Mouse (Mus musculus) small intestine, adult 2 months (tissue): ENCODE results near the gene Numbl. TPM values are rescaled to one million over a fixed set of nuclear protein-coding genes. Genes with fewer than 3 reads are reported as not detected.
A peak's percentile ranks its signal among the peaks of the same experiment; 100 is the strongest.

Experiments used
- H3K27ac ChIP-seq: fragments of 200-500 bp; 2 replicates; pipeline ENCODE4 v1.5.1; 2012; ENCODE audit warnings: low read depth, low read length, control low read depth, inconsistent platforms; ENCODE audit not compliant: insufficient read depth
- H3K27me3 ChIP-seq: fragments of 200-500 bp; 2 replicates; pipeline ENCODE4 v1.6.1; 2012; ENCODE audit warnings: mild to moderate bottlenecking, moderate library complexity, low read length, inconsistent platforms; ENCODE audit not compliant: control insufficient read depth, insufficient read depth
- H3K36me3 ChIP-seq: fragments of 200-500 bp; 2 replicates; pipeline ENCODE4 v1.6.1; 2012; ENCODE audit warnings: mild to moderate bottlenecking, low read length, control low read depth, inconsistent platforms; ENCODE audit not compliant: control insufficient read depth, insufficient read depth
- H3K4me1 ChIP-seq: fragments of 200-500 bp; 2 replicates; pipeline ENCODE4 v1.6.1; 2012; ENCODE audit warnings: low read length, inconsistent platforms, mixed read lengths; ENCODE audit not compliant: control insufficient read depth, insufficient read depth, insufficient read length
- H3K4me3 ChIP-seq: fragments of 200-500 bp; 2 replicates; pipeline ENCODE4 v1.5.1; 2012; ENCODE audit warnings: low read depth, mild to moderate bottlenecking, control low read depth, inconsistent platforms, low read length, moderate library complexity
- CTCF ChIP-seq: fragments of 200-500 bp; IDR thresholded peaks from 2 replicates; pipeline ENCODE4 v1.5.1; 2012; ENCODE audit warnings: low read depth, mild to moderate bottlenecking, control low read depth, inconsistent platforms, low read length, moderate library complexity, mixed read lengths; ENCODE audit not compliant: insufficient replicate concordance, insufficient read length; ENCODE audit errors: extremely low read depth
- POLR2A ChIP-seq: fragments of 200-500 bp; IDR thresholded peaks from 2 replicates; pipeline ENCODE4 v1.6.1; 2012; ENCODE audit warnings: low read depth, mild to moderate bottlenecking, control low read depth, inconsistent platforms, low read length, moderate library complexity
- WGBS: fragments of 180-500 bp; shearing (Covaris S2); methylation state at CpG from one replicate; pipeline ENCODE4 v1.1.7; 2018; 5-methylcytosine and 5-hydroxymethylcytosine counted together
- polyA plus RNA-seq: library from polyadenylated mRNA; depleted of rRNA; stranded (reverse); fragments of >200 nt; gene quantifications from 2 replicates; pipeline ENCODE4 v1.2.3, GENCODE M21; 2012

The Numbl gene
- polyA plus RNA-seq, 1 experiment: 8.3 TPM

- H3K4me3 ChIP-seq: no peak overlapping the region
- TF ChIP-seq POLR2A: no peak
- TF ChIP-seq CTCF: no peak
- H3K27me3 ChIP-seq: no peaks in the 10 kb centered on the region
- no peak overlapping the region for H3K27ac ChIP-seq
- H3K4me1 ChIP-seq: peaks cover 3% of the 10 kb centered on the region; the same call in 1 of the 2 replicates
- 83% methylated on average over 6 of the region's 6 CpGs for WGBS
- peaks cover 2% of the 10 kb centered on the region; the same call in 1 of the 2 replicates for H3K36me3 ChIP-seq
These were observed 6.3 kb upstream of the Numbl start for GRCm38 (mm10) chr7:27251946-27252345.

GRCm38 (mm10) chr7:27255721-27256120 lies 2.5 kb upstream of the Numbl start:
- 43% methylated on average over 3 of the region's 3 CpGs for WGBS
- TF ChIP-seq POLR2A (no peak), CTCF (peak; percentile 64)
- Histone ChIP-seq H3K4me3 (no peak overlapping the region), H3K4me1 (peaks cover 14% of the 10 kb centered on the region), H3K27ac (no peak overlapping the region), H3K36me3 (no peaks in the 10 kb centered on the region; the same call in 1 of the 2 replicates), H3K27me3 (no peaks in the 10 kb centered on the region)

GRCm38 (mm10) chr7:27257046-27257851 lies 984 bp upstream of the Numbl start:
- Histone ChIP-seq H3K27ac (no peak overlapping the region; the same call in 1 of the 2 replicates), H3K36me3 (no peaks in the 10 kb centered on the region; the same call in 1 of the 2 replicates), H3K4me1 (peaks cover 17% of the 10 kb centered on the region), H3K27me3 (no peaks in the 10 kb centered on the region), H3K4me3 (no peak overlapping the region)
- WGBS: 39% methylated on average over 27 of the region's 27 CpGs
- TF ChIP-seq CTCF (no peak), POLR2A (no peak)

- Histone ChIP-seq H3K4me1 (peaks cover 18% of the 10 kb centered on the region), H3K4me3 (peak overlapping the region; percentile 69), H3K27me3 (no peaks in the 10 kb centered on the region), H3K27ac (peak overlapping the region; percentile 70), H3K36me3 (no peaks in the 10 kb centered on the region; the same call in 1 of the 2 replicates)
- TF ChIP-seq CTCF (no peak), POLR2A (no peak)
- WGBS: 19% methylated on average over 6 of the region's 6 CpGs
These were observed 405 bp upstream of the Numbl start for GRCm38 (mm10) chr7:27257852-27258204.

GRCm38 (mm10) chr7:27259271-27259721 lies 1.1 kb downstream of the Numbl start:
- Histone ChIP-seq H3K4me3 (peak overlapping the region; percentile 69), H3K4me1 (peaks cover 18% of the 10 kb centered on the region), H3K27me3 (no peaks in the 10 kb centered on the region), H3K36me3 (no peaks in the 10 kb centered on the region; the same call in 1 of the 2 replicates), H3K27ac (no peak overlapping the region)
- WGBS: 30% methylated on average over 9 of the region's 9 CpGs
- TF ChIP-seq POLR2A (no peak), CTCF (no peak)

- no peak overlapping the region for H3K27ac ChIP-seq
- 39% methylated on average over 5 of the region's 5 CpGs for WGBS
These were observed 1.5 kb downstream of the Numbl start for GRCm38 (mm10) chr7:27259771-27260170.

GRCm38 (mm10) chr7:27260856-27261255 lies 2.6 kb downstream of the Numbl start:
- Histone ChIP-seq H3K36me3 (no peaks in the 10 kb centered on the region), H3K27ac (no peak overlapping the region), H3K4me3 (no peak overlapping the region), H3K4me1 (peaks cover 17% of the 10 kb centered on the region), H3K27me3 (no peaks in the 10 kb centered on the region)
- WGBS: 69% methylated on average over 7 of the region's 7 CpGs
- TF ChIP-seq POLR2A (no peak), CTCF (no peak)

More at GRCm38 (mm10) chr7:27259771-27260170, 1.5 kb downstream of the Numbl start:
- peak overlapping the region; percentile 69 for H3K4me3 ChIP-seq
- H3K36me3 ChIP-seq: no peaks in the 10 kb centered on the region
- peaks cover 18% of the 10 kb centered on the region for H3K4me1 ChIP-seq
- no peak for TF ChIP-seq POLR2A
- no peak for TF ChIP-seq CTCF
- no peaks in the 10 kb centered on the region for H3K27me3 ChIP-seq
